ENCODE assay signal across 26 mouse cellular contexts in the genomic region with DNA sequence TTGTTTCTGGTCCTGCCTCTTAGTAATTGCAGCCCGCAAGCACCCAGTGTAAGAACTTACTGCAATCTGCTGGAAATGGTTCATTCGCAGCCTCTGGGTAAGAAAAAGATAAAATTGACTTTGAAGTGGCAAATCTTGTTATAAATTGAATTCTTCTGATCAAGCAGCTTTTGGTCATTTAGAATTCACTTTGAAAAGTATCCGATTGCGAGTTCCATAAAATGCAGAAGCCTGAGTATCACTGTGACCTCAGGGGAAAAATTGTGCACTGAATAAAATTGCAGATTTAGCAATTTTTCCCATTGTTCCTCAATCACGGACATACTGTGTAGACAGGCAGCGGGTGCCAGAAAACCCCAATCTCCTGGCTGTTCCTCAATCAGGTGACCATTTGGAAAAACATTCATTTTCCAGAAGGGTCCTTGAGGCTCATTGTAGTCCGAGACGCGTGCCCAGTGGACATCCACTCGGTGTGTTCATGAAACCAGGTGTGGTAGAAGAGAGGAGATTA.
DNase-seq lines count a peak whose midpoint lies in the region; ATAC-seq and TF ChIP-seq lines count a peak whose summit lies in the region.
"Had no signal": no experiment of that assay in that cellular context is flagged by ENCODE, and none has a peak within 500 bp of the region (broad histone marks: within the 10 kb centered on the region; RNA-seq: fewer than 3 reads in every experiment).

No protein-coding gene starts in this region.

- no peak overlapping the region for H3K4me3 ChIP-seq in midbrain, embryonic 14.5 days (replicated peaks; ENCODE audit: low read depth, low read length)
- no peak overlapping the region for H3K4me3 ChIP-seq in midbrain, postnatal 0 days (ENCODE audit: low read depth, low read length)
- H3K4me3 ChIP-seq: embryonic facial prominence, embryonic 10.5 days; embryonic facial prominence, embryonic 13.5 days; erythroblast, embryonic 14.5 days; forebrain, embryonic 12.5 days; gastrocnemius, adult 2 months; heart, adult 2 months; heart, embryonic 10.5 days; heart, embryonic 13.5 days had no signal

- no peak overlapping the region for H3K9ac ChIP-seq in midbrain, embryonic 14.5 days (replicated peaks; ENCODE audit: low read length)
- H3K9ac ChIP-seq in midbrain, postnatal 0 days (replicated peaks; ENCODE audit: low read length, poor library complexity, severe bottlenecking): no peak overlapping the region
- H3K9ac ChIP-seq: embryonic facial prominence, embryonic 13.5 days; forebrain, embryonic 12.5 days; forebrain, postnatal 0 days; heart, embryonic 13.5 days had no signal

- WGBS in midbrain, embryonic 14.5 days: 68% methylated on average over 10 of the region's 10 CpGs
- WGBS in midbrain, postnatal 0 days: 57% methylated on average over 10 of the region's 10 CpGs

- H3K4me1 ChIP-seq in midbrain, embryonic 14.5 days (ENCODE audit: control insufficient read depth, insufficient read depth, low read length): peaks cover 4% of the 10 kb centered on the region; the same call in 1 of the 2 replicates
- no peaks in the 10 kb centered on the region for H3K4me1 ChIP-seq in midbrain, postnatal 0 days (ENCODE audit: insufficient read depth, low read length)
- H3K4me1 ChIP-seq: forebrain, embryonic 12.5 days; heart, embryonic 10.5 days; heart, embryonic 13.5 days had no signal

- DNase-seq in heart, adult 11 months: peak; percentile 45
- DNase-seq in heart, adult 18-20 months: no peak
- DNase-seq in midbrain, embryonic 14.5 days: peak; percentile 58
- no peak for DNase-seq in midbrain, postnatal 0 days (ENCODE audit: low spot score)
- DNase-seq in brain, embryonic 14.5 days (ENCODE audit: low read depth): peak; percentile 61
- DNase-seq: adrenal gland, adult 8-10 months; adrenal gland, postnatal 25 days; cerebellum, adult 18-20 months; cerebellum, adult 9-10 months; cerebellum, postnatal 36 days; embryo, embryonic 11 days; forebrain, postnatal 0 days; gastrocnemius, adult 2 months; gastrocnemius, postnatal 14 days; heart, adult 2 months; heart, postnatal 14 days; heart, postnatal 4 days had no signal

- TF ChIP-seq CTCF in midbrain, postnatal 0 days (IDR thresholded peaks at IDR 0.05): no peak
- TF ChIP-seq CTCF in brain, embryonic 14.5 days (IDR thresholded peaks at IDR 0.05; ENCODE audit: borderline replicate concordance, extremely low read depth, insufficient read depth, insufficient read length): no peak

- H3K9me3 ChIP-seq in midbrain, embryonic 14.5 days (ENCODE audit: control insufficient read depth, low read length): no peaks in the 10 kb centered on the region
- H3K9me3 ChIP-seq in midbrain, postnatal 0 days (ENCODE audit: low read length): no peaks in the 10 kb centered on the region
- H3K9me3 ChIP-seq: embryonic facial prominence, embryonic 10.5 days; embryonic facial prominence, embryonic 13.5 days; forebrain, embryonic 12.5 days; heart, embryonic 10.5 days; heart, embryonic 13.5 days had no signal

- no peak overlapping the region; the same call in 1 of the 2 replicates for H3K27ac ChIP-seq in midbrain, embryonic 14.5 days (replicated peaks; ENCODE audit: low read depth, low read length)
- no peak overlapping the region for H3K27ac ChIP-seq in midbrain, postnatal 0 days (ENCODE audit: low read depth, low read length)
- H3K27ac ChIP-seq: embryonic facial prominence, embryonic 10.5 days; embryonic facial prominence, embryonic 13.5 days; forebrain, embryonic 12.5 days; gastrocnemius, adult 2 months; heart, adult 2 months; heart, embryonic 10.5 days; heart, embryonic 13.5 days had no signal

- TF ChIP-seq POLR2A in brain, embryonic 14.5 days (IDR thresholded peaks at IDR 0.05; ENCODE audit: borderline replicate concordance, extremely low read depth, insufficient read depth, insufficient read length, poor library complexity, severe bottlenecking): no peak

- no peaks in the 10 kb centered on the region for H3K36me3 ChIP-seq in midbrain, embryonic 14.5 days (ENCODE audit: control insufficient read depth, insufficient read depth, low read length)
- no peaks in the 10 kb centered on the region for H3K36me3 ChIP-seq in midbrain, postnatal 0 days (ENCODE audit: insufficient read depth, low read length)
- H3K36me3 ChIP-seq: embryonic facial prominence, embryonic 10.5 days; embryonic facial prominence, embryonic 13.5 days; forebrain, embryonic 12.5 days; heart, embryonic 10.5 days; heart, embryonic 13.5 days had no signal

- no peak overlapping the region for H3K4me2 ChIP-seq in midbrain, embryonic 14.5 days (ENCODE audit: low read length)
- H3K4me2 ChIP-seq in midbrain, postnatal 0 days (ENCODE audit: low read depth, low read length, poor library complexity, severe bottlenecking): no peak overlapping the region
- H3K4me2 ChIP-seq: embryonic facial prominence, embryonic 13.5 days; forebrain, embryonic 12.5 days; heart, embryonic 13.5 days had no signal

- no peak for ATAC-seq in midbrain, embryonic 14.5 days (ENCODE audit: low FRiP score, low TSS enrichment)
- ATAC-seq in midbrain, postnatal 0 days (ENCODE audit: low FRiP score): no peak
- ATAC-seq in CD4-positive, CD25-positive, alpha-beta regulatory T cell, adult 4 months: no peak
- ATAC-seq: activated CD4-positive, CD25-positive, alpha-beta regulatory T cell, adult 4 months; forebrain, postnatal 0 days; intestine, postnatal 0 days had no signal

- H3K27me3 ChIP-seq in midbrain, embryonic 14.5 days (ENCODE audit: control insufficient read depth, insufficient read depth, low read length): no peaks in the 10 kb centered on the region
- H3K27me3 ChIP-seq in midbrain, postnatal 0 days (ENCODE audit: insufficient read depth, low read length): no peaks in the 10 kb centered on the region
- H3K27me3 ChIP-seq: embryonic facial prominence, embryonic 13.5 days; forebrain, embryonic 12.5 days; heart, embryonic 13.5 days had no signal

Comparison
In these comparisons a context has a peak if more than half of its experiments do, and no peak if none do; other contexts are left out.
1. DNase-seq: peak in heart, adult 11 months (single experiment), midbrain, embryonic 14.5 days (single experiment) and brain, embryonic 14.5 days (single experiment); none in heart, adult 18-20 months (0 of 2) and midbrain, postnatal 0 days (single experiment).